Mouse (Mus musculus): ENCODE measurements around the gene Arrb1.

DNA sequence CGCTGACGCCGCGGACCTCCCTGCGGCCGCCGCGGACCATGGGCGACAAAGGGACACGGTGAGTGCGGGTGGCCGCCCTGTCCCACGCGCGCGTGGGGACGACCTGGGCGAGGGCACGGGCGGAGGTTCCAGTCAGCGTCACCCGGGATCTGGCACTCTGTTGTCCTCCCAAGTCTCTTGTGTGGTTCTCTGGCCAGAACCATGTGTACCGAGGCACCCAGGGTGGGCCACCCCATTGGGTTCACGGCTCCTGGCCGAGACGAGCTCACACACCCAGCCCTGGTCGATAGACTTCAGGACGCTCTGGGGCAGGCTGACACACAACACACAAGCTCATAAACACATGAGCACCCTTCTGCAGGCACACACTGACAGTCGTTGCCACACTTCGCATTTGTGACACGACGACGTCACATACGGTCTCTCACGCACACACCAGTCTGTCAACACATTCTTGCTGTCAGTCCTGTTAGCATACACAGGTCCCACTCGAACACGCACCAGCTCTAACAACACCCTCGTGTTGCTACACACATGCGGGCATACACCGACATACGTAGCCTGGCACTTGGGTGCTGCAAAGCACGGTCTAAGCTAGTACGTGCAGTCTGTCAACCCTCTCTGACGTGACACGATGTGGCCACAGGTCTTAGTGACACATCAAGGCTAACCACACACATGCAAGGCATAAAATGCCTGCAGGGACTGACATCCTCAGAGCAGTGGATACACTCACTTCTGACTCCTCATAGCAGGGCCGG is 655 bp downstream of the Arrb1 start:
- no peak for TF ChIP-seq GATA1 (IDR thresholded peaks at IDR 0.05; ENCODE audit: low read length)
- no peak for TF ChIP-seq TAL1 (IDR thresholded peaks at IDR 0.05; ENCODE audit: low read length)

All from erythroblast, embryonic 14.5 days (primary cell).